Mouse (Mus musculus): ENCODE data around the gene Sox14. TPM values are rescaled to one million over a fixed set of nuclear protein-coding genes. Genes with fewer than 3 reads are reported as not detected.

Gene Sox14
- polyA plus RNA-seq, 1 experiment, result not detected

DNA sequence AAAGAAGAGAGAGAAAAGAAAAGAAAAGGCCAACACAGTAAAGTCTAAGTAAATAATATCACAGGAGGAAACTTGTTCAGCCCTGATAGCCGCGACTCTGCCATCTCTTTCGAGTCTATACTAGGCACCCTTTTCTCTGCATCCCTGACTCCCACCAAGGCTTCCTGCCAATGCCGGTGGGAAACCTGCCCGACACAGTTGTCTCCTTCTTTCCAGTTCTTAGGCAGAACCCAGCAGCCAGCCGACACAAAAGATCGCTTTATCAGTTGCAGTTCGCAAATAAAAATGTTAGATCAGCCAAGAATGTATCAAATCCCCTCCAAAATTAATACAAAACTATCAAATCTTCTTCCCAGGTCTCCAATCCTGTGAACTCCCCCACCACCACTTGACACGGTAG lies 13.0 kb downstream of the Sox14 start:
- Histone ChIP-seq H3K36me3 (ENCODE audit: control insufficient read depth, insufficient read depth, low read length, poor library complexity, severe bottlenecking) (no peaks in the 10 kb centered on the region), H3K27ac (ENCODE audit: insufficient read depth, low read length) (no peak overlapping the region), H3K27me3 (ENCODE audit: control insufficient read depth, insufficient read depth, low read length, poor library complexity, severe bottlenecking) (peaks cover 3% of the 10 kb centered on the region; the same call in 1 of the 2 replicates), H3K4me1 (ENCODE audit: control insufficient read depth, insufficient read depth, low read length) (no peaks in the 10 kb centered on the region), H3K9ac (ENCODE audit: low read depth, poor library complexity, severe bottlenecking) (no peak overlapping the region), H3K9me3 (replicated peaks; ENCODE audit: control insufficient read depth, insufficient read depth, low read length, poor library complexity, severe bottlenecking) (no peaks in the 10 kb centered on the region), H3K4me3 (ENCODE audit: low read depth, low read length) (no peak overlapping the region)
- TF ChIP-seq POLR2A (IDR thresholded peaks at IDR 0.05; ENCODE audit: insufficient read depth, low read length), result no peak
- no peak for TF ChIP-seq CTCF (IDR thresholded peaks at IDR 0.05; ENCODE audit: low read depth, low read length)
- TF ChIP-seq EP300 (IDR thresholded peaks at IDR 0.05; ENCODE audit: insufficient read depth, low read depth, low read length), result no peak

DNA sequence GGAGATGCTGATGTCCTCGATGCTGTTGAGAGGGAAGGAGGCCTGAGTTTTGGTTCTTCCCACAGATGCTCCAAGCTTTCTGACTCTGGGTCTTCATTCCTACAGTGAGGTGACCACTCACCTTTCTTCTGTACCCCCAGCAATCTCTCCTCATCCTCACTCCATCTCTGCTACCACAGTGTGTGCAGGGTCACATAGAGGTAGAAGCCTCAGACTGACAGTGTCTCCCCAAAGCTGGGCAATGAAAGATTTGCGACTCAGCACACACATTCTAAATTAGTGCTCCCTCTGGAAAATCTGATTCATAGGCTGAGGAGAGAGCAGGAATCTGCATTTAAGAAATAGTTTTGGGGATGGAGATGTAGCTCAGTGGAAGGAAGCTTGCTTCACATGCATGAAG lies 21.5 kb downstream of the Sox14 start:
- no peaks in the 10 kb centered on the region for H3K4me1 ChIP-seq (ENCODE audit: control insufficient read depth, insufficient read depth, low read length)
- no peak overlapping the region for H3K9ac ChIP-seq (ENCODE audit: low read depth, poor library complexity, severe bottlenecking)
- H3K9me3 ChIP-seq (replicated peaks; ENCODE audit: control insufficient read depth, insufficient read depth, low read length, poor library complexity, severe bottlenecking), result no peaks in the 10 kb centered on the region
- H3K27ac ChIP-seq (ENCODE audit: insufficient read depth, low read length), result no peak overlapping the region
- no peaks in the 10 kb centered on the region for H3K27me3 ChIP-seq (ENCODE audit: control insufficient read depth, insufficient read depth, low read length, poor library complexity, severe bottlenecking)
- no peaks in the 10 kb centered on the region for H3K36me3 ChIP-seq (ENCODE audit: control insufficient read depth, insufficient read depth, low read length, poor library complexity, severe bottlenecking)
- no peak for TF ChIP-seq POLR2A (IDR thresholded peaks at IDR 0.05; ENCODE audit: insufficient read depth, low read length)
- TF ChIP-seq EP300 (IDR thresholded peaks at IDR 0.05; ENCODE audit: insufficient read depth, low read depth, low read length), result no peak
- no peak for TF ChIP-seq CTCF (IDR thresholded peaks at IDR 0.05; ENCODE audit: low read depth, low read length)
- no peak overlapping the region for H3K4me3 ChIP-seq (ENCODE audit: low read depth, low read length)

DNA sequence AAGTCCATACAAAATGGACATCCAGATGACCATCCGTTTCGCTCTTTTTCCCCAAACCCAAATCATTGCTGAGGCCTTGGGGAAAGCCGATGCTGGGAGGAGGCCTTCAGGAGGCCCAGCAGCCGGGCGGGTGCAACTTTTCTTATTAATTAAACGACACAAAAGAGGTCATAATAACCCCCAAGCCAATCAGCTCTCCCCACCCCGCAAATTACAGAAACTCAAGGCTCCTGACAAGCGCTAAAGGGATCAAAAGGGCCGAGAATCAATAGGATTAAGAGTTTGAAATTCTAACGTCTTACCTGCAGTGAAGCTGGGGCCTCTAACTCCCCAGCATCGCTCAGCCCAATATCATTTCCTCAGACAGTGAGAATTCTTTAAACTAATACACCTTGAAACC lies 22.6 kb downstream of the Sox14 start:
- no peaks in the 10 kb centered on the region for H3K27me3 ChIP-seq (ENCODE audit: control insufficient read depth, insufficient read depth, low read length, poor library complexity, severe bottlenecking)
- no peak overlapping the region for H3K27ac ChIP-seq (ENCODE audit: insufficient read depth, low read length)

DNA sequence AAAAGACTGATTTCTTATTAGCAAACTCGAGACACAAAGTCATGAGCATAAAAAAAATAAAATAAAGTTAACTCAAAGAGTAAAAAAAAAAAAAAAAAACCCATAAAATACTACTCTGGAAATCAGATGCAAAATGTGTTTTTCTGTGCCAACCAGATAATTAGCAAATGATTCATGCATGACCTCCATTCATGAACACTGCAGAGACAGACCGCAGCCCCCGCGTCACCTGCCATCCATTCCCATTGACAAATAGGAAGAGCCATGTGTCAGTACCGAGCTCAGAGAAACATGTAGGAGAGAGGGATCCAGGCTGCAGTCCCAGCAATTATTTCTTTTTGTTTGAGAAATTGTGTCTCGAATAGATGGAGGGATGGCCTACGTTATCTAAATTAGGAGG lies 25.6 kb downstream of the Sox14 start:
- no peaks in the 10 kb centered on the region for H3K27me3 ChIP-seq (ENCODE audit: control insufficient read depth, insufficient read depth, low read length, poor library complexity, severe bottlenecking)
- H3K9me3 ChIP-seq (replicated peaks; ENCODE audit: control insufficient read depth, insufficient read depth, low read length, poor library complexity, severe bottlenecking), result no peaks in the 10 kb centered on the region
- no peaks in the 10 kb centered on the region for H3K36me3 ChIP-seq (ENCODE audit: control insufficient read depth, insufficient read depth, low read length, poor library complexity, severe bottlenecking)
- no peak overlapping the region for H3K9ac ChIP-seq (ENCODE audit: low read depth, poor library complexity, severe bottlenecking)
- no peak for TF ChIP-seq EP300 (IDR thresholded peaks at IDR 0.05; ENCODE audit: insufficient read depth, low read depth, low read length)
- TF ChIP-seq POLR2A (IDR thresholded peaks at IDR 0.05; ENCODE audit: insufficient read depth, low read length), result no peak
- TF ChIP-seq CTCF (IDR thresholded peaks at IDR 0.05; ENCODE audit: low read depth, low read length), result no peak
- H3K4me3 ChIP-seq (ENCODE audit: low read depth, low read length), result no peak overlapping the region
- no peaks in the 10 kb centered on the region for H3K4me1 ChIP-seq (ENCODE audit: control insufficient read depth, insufficient read depth, low read length)
- H3K27ac ChIP-seq (ENCODE audit: insufficient read depth, low read length), result no peak overlapping the region

More for the DNA sequence above, 22.6 kb downstream of the Sox14 start:
- no peak overlapping the region for H3K9ac ChIP-seq (ENCODE audit: low read depth, poor library complexity, severe bottlenecking)
- H3K36me3 ChIP-seq (ENCODE audit: control insufficient read depth, insufficient read depth, low read length, poor library complexity, severe bottlenecking), result no peaks in the 10 kb centered on the region
- H3K9me3 ChIP-seq (replicated peaks; ENCODE audit: control insufficient read depth, insufficient read depth, low read length, poor library complexity, severe bottlenecking), result no peaks in the 10 kb centered on the region
- no peaks in the 10 kb centered on the region for H3K4me1 ChIP-seq (ENCODE audit: control insufficient read depth, insufficient read depth, low read length)
- H3K4me3 ChIP-seq (ENCODE audit: low read depth, low read length), result no peak overlapping the region
- no peak for TF ChIP-seq POLR2A (IDR thresholded peaks at IDR 0.05; ENCODE audit: insufficient read depth, low read length)

DNA sequence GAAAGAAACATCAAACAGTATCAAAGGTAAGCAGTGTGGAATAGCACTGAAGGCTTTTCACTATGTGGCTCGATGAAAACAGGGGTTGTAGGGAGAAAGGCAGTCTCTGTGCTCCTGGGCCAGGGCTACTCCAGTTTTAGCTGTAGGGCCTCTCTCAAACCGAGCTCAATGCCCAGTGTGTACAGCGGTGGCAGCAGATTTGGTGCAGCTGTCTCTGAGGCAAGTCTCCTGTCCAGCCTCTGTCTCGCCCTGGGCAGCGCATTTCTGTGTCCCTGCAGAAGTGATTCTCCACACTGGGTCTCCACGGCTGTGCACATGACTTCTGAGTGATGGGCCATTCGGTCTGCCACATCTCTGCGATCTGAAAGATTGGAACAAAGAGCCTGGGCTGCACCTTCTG lies 27.6 kb downstream of the Sox14 start:
- no peaks in the 10 kb centered on the region for H3K27me3 ChIP-seq (ENCODE audit: control insufficient read depth, insufficient read depth, low read length, poor library complexity, severe bottlenecking)
- no peak overlapping the region for H3K4me3 ChIP-seq (ENCODE audit: low read depth, low read length)
- H3K9ac ChIP-seq (ENCODE audit: low read depth, poor library complexity, severe bottlenecking), result no peak overlapping the region
- H3K4me1 ChIP-seq (ENCODE audit: control insufficient read depth, insufficient read depth, low read length), result no peaks in the 10 kb centered on the region
- no peak for TF ChIP-seq POLR2A (IDR thresholded peaks at IDR 0.05; ENCODE audit: insufficient read depth, low read length)
- TF ChIP-seq EP300 (IDR thresholded peaks at IDR 0.05; ENCODE audit: insufficient read depth, low read depth, low read length), result no peak
- TF ChIP-seq CTCF (IDR thresholded peaks at IDR 0.05; ENCODE audit: low read depth, low read length), result no peak
- no peaks in the 10 kb centered on the region for H3K9me3 ChIP-seq (replicated peaks; ENCODE audit: control insufficient read depth, insufficient read depth, low read length, poor library complexity, severe bottlenecking)
- H3K27ac ChIP-seq (ENCODE audit: insufficient read depth, low read length), result no peak overlapping the region
- no peaks in the 10 kb centered on the region for H3K36me3 ChIP-seq (ENCODE audit: control insufficient read depth, insufficient read depth, low read length, poor library complexity, severe bottlenecking)

DNA sequence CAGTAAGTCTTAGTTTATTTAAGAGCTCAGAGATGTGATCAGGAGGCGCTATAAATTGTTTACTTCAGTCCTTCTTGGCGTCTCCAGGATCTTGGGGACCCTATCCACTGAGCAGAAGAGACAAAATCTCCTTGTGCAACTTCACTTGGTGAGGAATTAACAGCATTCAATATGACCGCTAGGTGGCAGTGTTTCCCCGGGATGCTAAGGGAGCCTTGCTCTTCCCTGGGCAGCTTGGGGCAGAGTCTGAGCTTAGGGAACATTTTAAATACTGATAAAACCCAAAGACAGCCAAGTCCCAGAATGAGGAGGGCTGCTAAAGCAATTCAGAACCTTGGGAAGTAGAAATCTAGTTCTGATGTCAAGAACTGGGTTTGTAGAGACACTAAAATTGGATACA lies 29.1 kb downstream of the Sox14 start:
- Histone ChIP-seq H3K27ac (ENCODE audit: insufficient read depth, low read length) (no peak overlapping the region), H3K4me3 (ENCODE audit: low read depth, low read length) (no peak overlapping the region), H3K4me1 (ENCODE audit: control insufficient read depth, insufficient read depth, low read length) (no peaks in the 10 kb centered on the region), H3K9ac (ENCODE audit: low read depth, poor library complexity, severe bottlenecking) (no peak overlapping the region), H3K36me3 (ENCODE audit: control insufficient read depth, insufficient read depth, low read length, poor library complexity, severe bottlenecking) (no peaks in the 10 kb centered on the region), H3K27me3 (ENCODE audit: control insufficient read depth, insufficient read depth, low read length, poor library complexity, severe bottlenecking) (no peaks in the 10 kb centered on the region), H3K9me3 (replicated peaks; ENCODE audit: control insufficient read depth, insufficient read depth, low read length, poor library complexity, severe bottlenecking) (no peaks in the 10 kb centered on the region)
- TF ChIP-seq EP300 (IDR thresholded peaks at IDR 0.05; ENCODE audit: insufficient read depth, low read depth, low read length) (no peak), POLR2A (IDR thresholded peaks at IDR 0.05; ENCODE audit: insufficient read depth, low read length) (no peak), CTCF (IDR thresholded peaks at IDR 0.05; ENCODE audit: low read depth, low read length) (peak; percentile 83)

Measured in ES-Bruce4 (cell line).